Mouse (Mus musculus) heart, postnatal 0 days (tissue): ENCODE data around the gene Wwox.

ENCODE experiments used
- CTCF ChIP-seq: IDR thresholded peaks from 2 replicates; pipeline ENCODE4 v1.5.1; 2016; ENCODE audit warnings: antibody characterized with exemption, control low read depth, low read depth
- EP300 ChIP-seq: IDR thresholded peaks from 2 replicates; pipeline ENCODE4 v1.6.1; 2016; ENCODE audit warnings: antibody characterized with exemption, low read depth

GRCm38 (mm10) chr8:115036016-115036415 lies 596.6 kb downstream of the Wwox start:
- TF ChIP-seq CTCF: no peak
- no peak for TF ChIP-seq EP300
